7 mouse cellular contexts compared by ENCODE assay signal in the genomic region with DNA sequence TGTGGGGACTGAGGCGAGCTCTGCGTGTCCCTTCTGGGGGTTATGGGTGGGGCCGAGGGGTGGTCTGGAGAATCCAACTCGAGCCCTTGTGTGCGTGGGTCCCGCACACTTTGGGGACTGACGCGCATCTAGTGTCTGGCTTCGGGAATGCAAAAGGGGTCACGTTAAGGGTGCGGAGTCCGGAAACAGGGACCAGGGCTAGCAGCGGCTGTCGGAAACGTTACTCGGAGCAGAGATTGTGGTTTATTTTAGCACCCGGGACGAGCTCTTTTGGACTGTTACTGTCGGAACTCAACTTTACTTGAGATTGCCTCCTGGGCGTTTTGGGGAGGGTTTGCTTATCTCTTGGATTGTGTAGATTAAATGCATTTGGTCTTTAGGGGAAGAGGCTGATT. TPM values are rescaled to one million over a fixed set of nuclear protein-coding genes. Genes with fewer than 3 reads are reported as not detected.
DNase-seq lines count a peak whose midpoint lies in the region; ATAC-seq and TF ChIP-seq lines count a peak whose summit lies in the region.

No protein-coding gene starts in this region.

- H3K9me3 ChIP-seq in lung, embryonic 15.5 days: no peaks in the 10 kb centered on the region

- peaks cover 10% of the 10 kb centered on the region for H3K4me1 ChIP-seq in lung, embryonic 15.5 days
- H3K4me1 ChIP-seq in small intestine, adult 2 months (ENCODE audit: control insufficient read depth, insufficient read depth, insufficient read length, low read length): no peaks in the 10 kb centered on the region

- DNase-seq in thymus, postnatal 25 days: peak; percentile 28
- no peak for DNase-seq in thymus, postnatal 36 days
- DNase-seq in brain, embryonic 14.5 days (ENCODE audit: low read depth): peak; percentile 35
- DNase-seq in gastrocnemius, postnatal 25 days: peak; percentile 31
- peak; percentile 15 to 34 for DNase-seq in kidney, adult 8-10 months

- peak overlapping the region; percentile 82 for H3K4me2 ChIP-seq in lung, embryonic 15.5 days

- peak overlapping the region; percentile 89 for H3K9ac ChIP-seq in lung, embryonic 15.5 days

- H3K36me3 ChIP-seq in lung, embryonic 15.5 days: no peaks in the 10 kb centered on the region
- H3K36me3 ChIP-seq in small intestine, adult 2 months (ENCODE audit: control insufficient read depth, insufficient read depth, low read length): no peaks in the 10 kb centered on the region

- peak overlapping the region; percentile 86 for H3K4me3 ChIP-seq in lung, embryonic 15.5 days
- H3K4me3 ChIP-seq in small intestine, adult 2 months (ENCODE audit: low read depth, low read length): peak overlapping the region; percentile 86

- H3K27me3 ChIP-seq in lung, embryonic 15.5 days: no peaks in the 10 kb centered on the region
- H3K27me3 ChIP-seq in small intestine, adult 2 months (ENCODE audit: control insufficient read depth, insufficient read depth, low read length): no peaks in the 10 kb centered on the region

- 0% methylated on average over 20 of the region's 20 CpGs for WGBS in lung, embryonic 15.5 days
- WGBS in small intestine, adult 2 months: under 1% methylated on average over 20 of the region's 20 CpGs

- ATAC-seq in lung, embryonic 15.5 days (ENCODE audit: borderline replicate concordance, extremely low read depth, low FRiP score, low TSS enrichment): 0 out of 2 replicates have a peak, but pooled peaks have one; percentile 0

- no peak for TF ChIP-seq CTCF in brain, embryonic 14.5 days (IDR thresholded peaks at IDR 0.05; ENCODE audit: borderline replicate concordance, extremely low read depth, insufficient read depth, insufficient read length)
- TF ChIP-seq CTCF in small intestine, adult 2 months (IDR thresholded peaks at IDR 0.05; ENCODE audit: extremely low read depth, insufficient read length, insufficient replicate concordance, low read depth, low read length): no peak

- no peak for TF ChIP-seq POLR2A in brain, embryonic 14.5 days (IDR thresholded peaks at IDR 0.05; ENCODE audit: borderline replicate concordance, extremely low read depth, insufficient read depth, insufficient read length, poor library complexity, severe bottlenecking)
- no peak; the same call in 1 of the 2 replicates for TF ChIP-seq POLR2A in small intestine, adult 2 months (IDR thresholded peaks at IDR 0.05; ENCODE audit: low read depth, low read length)

- H3K27ac ChIP-seq in lung, embryonic 15.5 days: peak overlapping the region; percentile 98
- peak overlapping the region; percentile 52 for H3K27ac ChIP-seq in small intestine, adult 2 months (ENCODE audit: insufficient read depth, low read depth, low read length)

RNA-seq across cellular contexts. Expression of a gene that starts 1.1 kb away (rescaled TPM):
- polyA plus RNA-seq in brain, embryonic 14.5 days (2012; rRNA removed): 161 and 224 TPM in 2 replicates
- total RNA-seq in gastrocnemius, postnatal 25 days (2021): 100 to 1,000 TPM; 426 to 444 TPM
- 46.7 and 49.9 TPM in 2 replicates for polyA plus RNA-seq in lung, embryonic 15.5 days (2015; fragmentation: Nextera tagmentation; extraction: Ambion mirVana)
- polyA plus RNA-seq in small intestine, adult 2 months (2012; rRNA removed): 91.4 and 191 TPM in 2 replicates

RNA-seq across cellular contexts. Expression of a gene that starts 57.0 kb away (rescaled TPM):
- polyA plus RNA-seq in brain, embryonic 14.5 days (2012; rRNA removed): 15.4 and 16.7 TPM in 2 replicates
- total RNA-seq in gastrocnemius, postnatal 25 days (2021): 1 to 10 TPM; 3.6 to 3.7 TPM
- 27.2 and 30.4 TPM in 2 replicates for polyA plus RNA-seq in lung, embryonic 15.5 days (2015; fragmentation: Nextera tagmentation; extraction: Ambion mirVana)
- polyA plus RNA-seq in small intestine, adult 2 months (2012; rRNA removed): 14.1 and 27.3 TPM in 2 replicates

Comparison
In these comparisons a context has a peak if more than half of its experiments do, and no peak if none do; other contexts are left out.
1. DNase-seq: peak in thymus, postnatal 25 days (single experiment), brain, embryonic 14.5 days (single experiment), gastrocnemius, postnatal 25 days (single experiment) and kidney, adult 8-10 months (2 of 2); none in thymus, postnatal 36 days (0 of 2).